Mouse (Mus musculus) kidney, adult 2 months (tissue): ENCODE results near the gene Szrd1. TPM values are rescaled to one million over a fixed set of nuclear protein-coding genes. Genes with fewer than 3 reads are reported as not detected.
A peak's percentile ranks its signal among the peaks of the same experiment; 100 is the strongest.
"Not testable (repeated sequence)": the region's sequence is repeated elsewhere in the genome, so short reads cannot be mapped to it uniquely, and the experiment has no call there.

Source experiments
- DNase-seq: peaks from one replicate; pipeline ENCODE4 v3.0.0; 2021
- H3K27ac ChIP-seq: fragments of 200-500 bp; 2 replicates; pipeline ENCODE4 v1.5.1; 2012; ENCODE audit warnings: low read depth, low read length, control low read depth, inconsistent platforms; ENCODE audit not compliant: insufficient read depth
- H3K27me3 ChIP-seq: fragments of 200-500 bp; replicated peaks from 2 replicates; pipeline ENCODE4 v1.6.1; 2012; ENCODE audit warnings: mild to moderate bottlenecking, moderate library complexity, low read length, inconsistent platforms; ENCODE audit not compliant: control insufficient read depth, insufficient read depth
- H3K36me3 ChIP-seq: fragments of 200-500 bp; 2 replicates; pipeline ENCODE4 v1.6.1; 2012; ENCODE audit warnings: mild to moderate bottlenecking, moderate library complexity, low read length, inconsistent platforms; ENCODE audit not compliant: control insufficient read depth, insufficient read depth
- H3K4me1 ChIP-seq: fragments of 200-500 bp; 2 replicates; pipeline ENCODE4 v1.6.1; 2011; ENCODE audit warnings: low read length; ENCODE audit not compliant: control insufficient read depth, insufficient read depth
- H3K4me3 ChIP-seq: fragments of 200-500 bp; 2 replicates; pipeline ENCODE4 v1.5.1; 2011; ENCODE audit warnings: mild to moderate bottlenecking, low read depth, low read length, control low read depth; ENCODE audit not compliant: insufficient read depth
- CTCF ChIP-seq: fragments of 200-500 bp; conservative IDR thresholded peaks from 2 replicates; pipeline ENCODE4 v1.5.1; 2011; ENCODE audit warnings: low read depth, mild to moderate bottlenecking, control low read depth, low read length, moderate library complexity, mixed read lengths; ENCODE audit not compliant: insufficient read depth, insufficient read length
- POLR2A ChIP-seq: fragments of 200-500 bp; IDR thresholded peaks from one replicate; pipeline ENCODE4 v1.6.1; 2011; ENCODE audit warnings: low read depth, low read length, control low read depth
- WGBS: fragments of 180-500 bp; shearing (Covaris S2); methylation state at CpG from one replicate; pipeline ENCODE4 v1.1.7; 2018; 5-methylcytosine and 5-hydroxymethylcytosine counted together
- polyA plus RNA-seq: library from polyadenylated mRNA; depleted of rRNA; stranded (reverse); fragments of >200 nt; gene quantifications from 2 replicates; pipeline ENCODE4 v1.2.3, GENCODE M21; 2012

The Szrd1 gene
- polyA plus RNA-seq, 1 experiment: 59.3 TPM

GRCm38 (mm10) chr4:141147112-141148008, 7.8 kb upstream of the Szrd1 start, which contains the start of gene Fbxo42:
Gene Fbxo42, plus strand, starts transcription at chr4:141147913.
- DNase-seq: peak; percentile 95
- 3% methylated on average over 58 of the region's 58 CpGs for WGBS
- TF ChIP-seq CTCF (peak; percentile 65), POLR2A (no peak)

GRCm38 (mm10) chr4:141146491-141147033, 7.0 kb upstream of the Szrd1 start:
- 96% methylated on average over 6 of the region's 6 CpGs for WGBS

More at GRCm38 (mm10) chr4:141147112-141148008, 7.8 kb upstream of the Szrd1 start, which contains the start of gene Fbxo42:
- Histone ChIP-seq H3K4me3 (peak within 1 kb of the TSS; percentile 85), H3K27ac (peak within 1 kb of the TSS; percentile 98), H3K4me1 (peaks cover 15% of the 10 kb centered on the region; the same call in 1 of the 2 replicates), H3K27me3 (no peaks in the 10 kb centered on the region), H3K36me3 (no peaks in the 10 kb centered on the region)

GRCm38 (mm10) chr4:141145124-141145523, 5.5 kb upstream of the Szrd1 start:
- not testable (repeated sequence) for H3K27me3 ChIP-seq, H3K4me3 ChIP-seq, H3K36me3 ChIP-seq, DNase-seq, H3K27ac ChIP-seq
- 91% methylated on average over 11 of the region's 16 CpGs for WGBS
- peaks cover 16% of the 10 kb centered on the region; the same call in 1 of the 2 replicates for H3K4me1 ChIP-seq

More at GRCm38 (mm10) chr4:141146491-141147033, 7.0 kb upstream of the Szrd1 start:
- TF ChIP-seq POLR2A: no peak
- no peak for TF ChIP-seq CTCF
- DNase-seq: no peak
- Histone ChIP-seq H3K36me3 (no peaks in the 10 kb centered on the region), H3K27ac (peak overlapping the region; percentile 98; the same call in 1 of the 2 replicates), H3K4me1 (peaks cover 16% of the 10 kb centered on the region; the same call in 1 of the 2 replicates), H3K27me3 (no peaks in the 10 kb centered on the region), H3K4me3 (no peak overlapping the region)

GRCm38 (mm10) chr4:141142285-141142811, 2.8 kb upstream of the Szrd1 start:
- TF ChIP-seq POLR2A (no peak), CTCF (peak; percentile 71)
- H3K27me3 ChIP-seq: no peaks in the 10 kb centered on the region
- H3K4me3 ChIP-seq: peak overlapping the region; percentile 23
- H3K4me1 ChIP-seq: peaks cover 20% of the 10 kb centered on the region
- DNase-seq: peak; percentile 90
- H3K27ac ChIP-seq: peak overlapping the region; percentile 51; the same call in 1 of the 2 replicates
- H3K36me3 ChIP-seq: no peaks in the 10 kb centered on the region
- WGBS: 4% methylated on average over 9 of the region's 9 CpGs

- no peak overlapping the region for H3K27ac ChIP-seq
- no peaks in the 10 kb centered on the region for H3K36me3 ChIP-seq
- no peak for DNase-seq
- no peak for TF ChIP-seq CTCF
- no peak for TF ChIP-seq POLR2A
- H3K4me1 ChIP-seq: peaks cover 27% of the 10 kb centered on the region
- H3K27me3 ChIP-seq: no peaks in the 10 kb centered on the region
- no peak overlapping the region for H3K4me3 ChIP-seq
- WGBS: 90% methylated on average over 6 of the region's 6 CpGs
These were observed 1.4 kb upstream of the Szrd1 start for GRCm38 (mm10) chr4:141140967-141141366.

- H3K4me1 ChIP-seq: peaks cover 33% of the 10 kb centered on the region
- H3K36me3 ChIP-seq, DNase-seq, H3K27ac ChIP-seq, H3K27me3 ChIP-seq, H3K4me3 ChIP-seq: not testable (repeated sequence)
- 87% methylated on average over 9 of the region's 9 CpGs for WGBS
These were observed 779 bp upstream of the Szrd1 start for GRCm38 (mm10) chr4:141140354-141140753.
